Mouse (Mus musculus): ENCODE measurements around the gene Prlh.

The Prlh gene

DNA sequence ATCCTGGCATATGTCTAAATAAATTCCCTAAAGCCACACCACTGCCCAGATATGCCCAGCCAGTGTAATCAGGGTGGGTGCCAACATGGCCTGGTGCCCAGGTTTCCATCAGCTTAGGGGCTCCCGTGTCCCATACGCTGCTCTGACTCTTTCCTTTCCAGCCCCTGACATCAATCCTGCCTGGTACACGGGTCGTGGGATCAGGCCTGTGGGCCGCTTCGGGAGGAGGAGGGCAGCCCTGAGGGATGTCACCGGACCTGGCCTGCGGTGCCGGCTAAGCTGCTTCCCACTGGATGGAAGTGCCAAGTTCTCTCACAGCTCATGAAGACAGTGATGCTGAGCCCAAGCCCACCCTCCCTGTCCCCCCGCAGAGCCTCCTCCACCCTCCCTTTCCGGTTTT is 780 bp downstream of the Prlh start:
- DNase-seq (ENCODE audit: low read depth) = no peak

DNA sequence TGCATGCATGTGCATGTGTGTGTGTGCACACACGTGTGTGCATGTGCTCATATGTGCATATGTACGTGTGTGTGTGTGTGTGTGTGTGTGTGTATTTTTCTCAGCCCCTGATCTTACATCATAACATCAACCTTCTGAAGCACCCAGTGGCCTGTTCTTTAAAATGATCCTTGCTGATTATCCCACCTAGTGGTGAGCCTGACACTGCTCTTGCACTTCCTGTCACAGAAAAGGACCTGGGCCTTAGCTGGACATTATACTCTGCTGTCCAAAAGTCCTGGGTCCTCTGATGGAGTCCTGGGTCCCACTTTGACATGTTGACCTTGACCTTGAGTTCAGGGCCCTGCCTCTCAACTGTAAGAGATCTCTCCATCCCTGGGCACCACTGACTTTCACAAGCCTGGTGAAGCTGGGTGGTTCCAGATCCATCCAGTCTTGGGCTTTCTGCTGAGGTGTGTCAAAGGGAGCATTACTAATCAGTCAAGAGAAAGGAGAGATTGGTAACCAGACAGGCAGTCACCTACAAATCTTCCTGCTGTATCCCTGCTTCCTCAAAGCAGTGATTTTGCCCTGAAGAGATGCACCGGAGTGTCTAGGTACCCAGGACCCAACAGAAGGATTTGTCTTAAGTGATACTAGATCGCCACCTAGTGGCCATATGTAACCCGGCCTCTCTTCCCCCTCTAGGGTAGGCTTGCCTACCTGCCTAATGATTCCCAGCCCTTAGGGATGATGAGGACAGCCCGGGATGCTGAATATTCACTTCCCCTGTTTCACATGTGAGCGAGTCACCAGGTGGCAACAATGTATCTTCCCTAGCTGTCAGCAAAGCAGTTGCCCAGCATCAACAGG is 3.6 kb downstream of the Prlh start:
- DNase-seq (ENCODE audit: low read depth) = peak; percentile 73

DNA sequence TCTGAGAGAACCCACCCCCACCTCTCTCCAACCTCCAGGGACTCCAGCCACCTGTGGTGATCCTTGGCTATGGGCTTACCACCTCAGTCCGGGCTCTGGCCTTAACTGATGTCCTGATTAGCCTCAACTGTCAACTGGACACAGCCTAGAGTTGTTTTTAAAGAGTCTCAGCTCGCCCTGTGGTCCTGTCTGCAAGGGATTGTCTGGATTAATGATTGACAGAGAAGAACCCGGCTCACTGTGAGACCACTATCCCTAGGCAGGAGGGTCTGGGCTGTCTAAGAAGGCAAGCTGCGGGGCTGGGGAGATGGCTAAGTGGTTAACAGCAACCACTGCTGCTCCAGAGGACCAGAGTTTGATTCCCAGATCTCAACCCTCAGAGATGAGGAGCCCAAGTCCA is 9.6 kb downstream of the Prlh start:
- DNase-seq (ENCODE audit: low read depth) = no peak

DNA sequence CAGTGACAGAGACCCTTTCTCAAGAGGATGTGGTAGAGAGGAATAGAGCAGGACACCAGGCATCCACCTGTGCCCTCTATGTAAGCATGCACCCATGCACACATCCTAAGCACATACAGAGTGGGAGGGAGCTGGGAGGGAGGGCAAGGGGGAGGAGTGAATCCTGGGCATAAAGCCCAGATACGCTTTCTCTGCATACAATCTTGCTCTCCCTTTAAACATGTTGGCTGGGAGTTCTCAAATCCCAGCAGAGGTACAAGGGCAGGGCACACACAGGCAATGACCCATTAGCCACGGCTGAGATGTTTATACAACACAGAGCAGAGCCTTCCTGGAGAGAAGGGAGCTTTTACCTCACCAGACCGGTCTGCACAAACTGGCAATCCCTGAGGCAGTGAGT is 10.1 kb downstream of the Prlh start:
- no peak for DNase-seq (ENCODE audit: low read depth)

DNA sequence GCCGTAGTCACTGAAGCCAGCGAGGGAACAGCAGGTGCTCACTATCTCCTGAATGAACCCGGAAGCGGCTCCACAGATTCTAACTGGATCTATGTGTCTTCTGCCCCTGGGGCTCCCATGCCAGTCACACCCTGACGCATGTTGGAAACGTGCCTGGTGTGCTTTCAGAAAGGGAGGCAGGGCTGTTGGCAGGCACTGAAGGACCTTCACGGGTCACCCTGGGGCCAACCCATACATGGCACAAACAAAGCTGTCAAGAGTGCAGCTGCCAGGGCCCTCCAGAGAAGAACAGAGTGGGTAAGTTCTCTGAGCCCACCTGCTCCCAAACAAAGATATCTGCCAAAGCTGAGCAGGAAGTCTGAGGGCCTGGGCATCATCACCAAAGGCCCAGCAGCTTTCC is 14.7 kb downstream of the Prlh start:
- no peak for DNase-seq (ENCODE audit: low read depth)

DNA sequence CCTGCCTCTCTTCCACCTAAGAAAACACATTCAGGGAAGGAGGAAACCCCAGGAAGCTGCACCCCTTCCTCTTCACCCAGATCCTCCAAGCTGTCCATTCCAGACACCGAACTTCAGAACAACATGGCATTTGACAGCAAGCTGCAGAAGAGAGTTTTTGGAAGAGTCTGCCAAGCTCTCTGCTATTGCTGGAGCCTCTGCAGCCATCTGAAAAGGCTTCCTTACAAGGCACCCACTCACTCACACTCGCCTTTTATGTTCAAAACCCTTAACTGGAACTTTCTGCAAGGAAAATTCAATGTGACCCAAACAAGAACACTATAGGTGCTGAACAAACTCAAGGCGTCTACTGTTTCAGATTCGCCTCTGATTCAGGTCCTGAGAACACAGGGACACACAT is 15.7 kb downstream of the Prlh start:
- no peak for DNase-seq (ENCODE audit: low read depth)

DNA sequence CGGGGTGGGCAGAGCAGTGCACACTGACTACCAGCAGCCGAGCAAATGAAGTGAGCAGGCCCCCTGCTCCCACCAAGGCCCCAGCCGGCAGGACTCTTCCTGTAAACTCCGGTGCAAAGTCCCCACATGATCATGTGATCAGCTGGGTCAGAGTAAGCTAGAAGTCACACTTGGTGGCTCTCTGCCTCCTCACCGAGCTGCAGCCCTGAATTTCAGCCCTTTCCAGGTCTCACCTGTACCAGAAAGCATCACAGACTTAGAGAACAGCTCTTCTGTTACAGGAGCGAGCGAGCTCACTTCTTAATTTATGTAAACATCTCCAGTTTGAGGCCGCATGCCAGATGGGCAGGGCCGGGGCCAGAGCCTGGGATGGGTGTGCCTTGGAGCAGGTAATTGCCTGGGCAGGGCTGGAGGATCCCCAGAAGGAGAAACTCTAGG is 16.5 kb downstream of the Prlh start, which contains the start of gene Rab17:
Gene Rab17 (minus strand): TSS at position 315 of the 438 bp plus-strand sequence.
- DNase-seq (ENCODE audit: low read depth) = peak; percentile 48

DNA sequence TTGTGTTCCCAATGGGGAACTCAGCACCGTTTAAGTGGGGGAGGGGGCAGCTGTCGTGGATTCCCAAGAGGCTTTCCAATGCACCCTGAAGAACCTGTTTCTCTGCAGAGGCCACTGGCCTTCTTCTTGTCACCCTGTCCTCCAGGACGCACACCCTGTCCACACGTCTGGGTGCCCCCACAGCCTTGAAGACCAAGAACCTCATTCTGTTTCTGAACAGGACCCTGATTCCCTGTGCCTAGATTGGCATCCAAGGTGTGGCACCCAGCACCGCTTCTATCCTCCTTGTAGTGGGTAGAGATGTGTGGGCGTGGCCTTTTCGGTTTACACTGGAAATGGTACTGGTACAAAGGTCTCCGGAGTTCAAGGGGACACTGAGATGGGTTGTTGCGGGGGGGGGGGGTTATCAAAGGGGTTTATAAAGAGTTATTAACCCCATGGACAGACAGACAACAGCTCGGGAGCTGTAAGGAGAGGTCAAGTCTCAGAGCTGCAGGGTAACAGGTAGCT is 17.0 kb downstream of the Prlh start:
- no peak for DNase-seq (ENCODE audit: low read depth)

DNA sequence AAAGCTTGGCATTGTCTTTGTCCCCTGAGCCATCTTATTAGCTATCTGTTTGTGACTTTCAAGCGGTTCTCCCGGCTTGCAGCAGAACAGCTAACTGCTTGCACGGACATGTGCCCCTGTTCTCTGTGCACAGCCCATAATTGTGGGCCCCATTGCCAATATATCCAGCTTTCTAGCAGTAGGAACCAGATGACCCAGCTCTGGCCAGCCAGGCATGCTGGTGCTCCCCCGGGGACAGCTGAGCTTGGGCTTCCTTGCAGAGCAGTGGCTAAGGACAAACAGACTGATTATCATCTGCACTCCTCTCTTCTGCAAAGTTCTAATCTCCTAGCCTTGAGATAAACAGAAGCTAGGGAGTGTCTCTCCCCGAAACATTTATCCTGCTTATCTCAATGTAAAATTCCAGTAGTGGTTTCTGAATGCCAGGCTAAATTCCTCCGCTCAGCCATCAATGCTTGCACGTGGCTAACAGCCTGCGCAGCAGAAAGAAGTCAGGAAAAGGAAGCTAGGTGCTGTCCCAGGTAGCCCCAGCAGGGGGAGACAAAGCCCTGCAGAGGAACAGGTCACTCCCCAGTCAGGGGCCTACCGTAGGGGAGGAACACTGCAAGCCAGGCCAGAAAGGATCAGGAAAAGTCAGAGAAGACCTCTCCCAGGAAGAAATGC is 20.1 kb downstream of the Prlh start:
- peak; percentile 88 for DNase-seq (ENCODE audit: low read depth)

DNA sequence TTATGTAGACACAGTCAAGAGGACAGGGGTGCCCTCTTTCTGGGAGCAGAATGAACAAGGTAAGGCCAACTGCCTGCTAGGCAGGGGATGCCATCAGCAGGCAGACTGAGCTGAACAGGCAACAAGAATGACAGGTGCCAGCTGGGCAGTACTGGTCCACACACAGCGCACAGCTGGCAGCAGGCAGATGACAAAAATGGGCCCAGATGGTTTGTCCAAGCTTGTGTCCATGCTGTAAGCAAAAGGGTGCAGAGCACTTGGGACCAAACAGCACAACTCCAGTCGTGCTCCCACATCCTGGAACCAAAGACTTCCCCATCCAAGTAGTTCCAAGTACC is 20.6 kb downstream of the Prlh start:
- no peak for DNase-seq (ENCODE audit: low read depth)

DNA sequence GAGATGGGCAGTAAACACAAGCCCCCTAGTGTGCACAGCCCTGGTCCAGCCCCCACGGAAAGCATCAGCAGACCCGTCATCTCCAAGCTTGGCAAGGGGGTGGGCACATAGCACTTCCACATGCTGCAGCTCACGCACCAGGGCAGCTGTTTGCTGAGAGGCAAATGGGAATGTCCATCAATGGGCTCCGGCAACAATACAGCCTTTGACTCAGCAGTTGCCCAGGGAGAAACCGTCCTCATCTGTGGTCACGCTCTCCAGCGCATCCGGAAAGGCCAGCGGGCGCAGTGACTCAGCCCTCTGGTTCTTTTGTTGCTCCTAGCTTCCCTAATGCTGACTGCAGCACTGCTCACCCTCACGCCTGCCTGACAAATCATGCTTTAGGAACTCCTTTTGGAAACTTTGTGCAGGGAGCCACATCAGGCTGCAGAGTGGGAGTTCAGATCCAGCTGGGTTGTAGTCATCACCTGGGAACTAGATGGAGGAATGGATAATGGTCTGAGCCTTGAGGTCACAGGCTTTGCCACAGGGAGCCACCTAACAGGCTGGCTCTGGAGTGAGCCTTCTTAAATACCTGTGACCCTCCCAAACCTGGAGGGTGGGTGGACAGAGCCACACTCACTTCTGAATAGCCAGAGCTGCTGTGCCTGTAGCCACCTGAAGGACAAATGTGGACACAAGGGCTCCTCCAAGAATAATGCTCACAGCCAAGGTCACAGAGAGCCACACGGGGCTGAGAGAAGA is 22.2 kb downstream of the Prlh start:
- peak; percentile 94 for DNase-seq (ENCODE audit: low read depth)

DNA sequence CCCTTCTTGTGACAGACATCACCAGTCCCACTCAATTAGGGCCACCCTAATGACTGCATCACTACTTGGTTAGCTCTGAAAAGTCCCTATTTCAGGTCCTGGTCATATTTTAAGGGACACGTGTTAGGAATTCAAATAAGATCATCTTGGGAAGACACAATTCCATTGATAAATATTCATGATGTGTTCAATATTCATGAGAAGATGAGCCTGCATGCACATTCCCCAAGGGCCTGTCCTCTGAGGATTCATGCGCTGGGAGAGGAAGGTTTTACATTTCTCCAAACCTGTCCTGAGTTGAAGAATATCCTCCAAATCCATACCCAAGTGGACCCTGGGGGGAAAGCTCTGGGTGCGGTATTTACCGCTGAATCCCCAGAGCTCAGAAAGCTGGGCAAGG is 23.1 kb downstream of the Prlh start:
- DNase-seq (ENCODE audit: low read depth) = no peak

DNA sequence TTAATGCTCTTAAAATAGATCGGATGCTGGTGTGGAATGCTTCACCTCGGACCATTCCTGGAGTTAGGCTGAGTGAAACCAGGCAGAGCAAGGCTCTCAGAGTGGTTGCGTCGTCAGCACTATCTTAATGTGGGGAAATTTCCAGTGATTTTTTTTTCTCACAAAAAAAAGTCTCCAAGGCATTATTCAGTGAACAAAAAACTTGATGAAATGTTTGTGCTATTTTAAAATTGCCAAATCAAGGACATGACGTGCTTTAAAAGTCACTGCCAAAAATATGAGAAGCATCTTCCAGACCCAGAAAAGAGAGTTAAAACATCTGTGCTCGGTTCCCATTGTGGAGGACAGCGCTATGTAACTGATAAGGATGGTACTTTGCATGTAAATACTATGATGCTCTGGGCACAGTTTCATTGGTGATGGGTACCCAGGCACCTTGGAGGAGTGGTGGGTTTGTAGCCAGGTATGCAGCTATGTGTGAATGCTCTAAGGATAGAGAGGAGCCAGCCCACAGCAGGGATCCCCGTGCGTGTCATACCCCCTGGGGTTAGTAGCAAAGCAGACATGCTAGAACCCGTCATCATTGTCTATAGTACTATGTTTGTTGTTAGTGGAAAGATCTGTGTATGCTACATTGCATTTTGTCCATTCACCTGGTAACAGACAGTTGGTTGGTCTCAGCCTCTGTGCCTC is 27.9 kb downstream of the Prlh start:
- DNase-seq (ENCODE audit: low read depth) = no peak

DNA sequence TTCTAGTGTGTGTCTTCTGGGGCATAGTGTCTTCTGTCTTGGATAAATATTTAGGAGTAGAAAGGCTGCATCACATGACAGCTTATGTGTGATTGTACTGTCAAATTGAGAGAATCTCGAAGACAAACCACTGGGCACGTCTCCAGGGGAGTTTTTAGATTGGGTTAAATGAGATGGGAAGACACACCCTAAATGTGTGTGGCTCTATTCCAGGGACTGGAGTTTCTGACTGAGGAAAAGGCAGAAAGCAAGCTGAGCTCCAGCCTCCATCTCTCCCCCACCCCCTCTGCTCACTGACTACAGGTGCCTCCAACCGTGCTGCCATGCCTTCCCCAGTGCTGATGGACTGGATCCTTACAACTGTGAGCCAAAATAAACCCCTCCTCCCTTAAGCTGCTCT is 28.4 kb downstream of the Prlh start:
- DNase-seq (ENCODE audit: low read depth) = no peak

DNA sequence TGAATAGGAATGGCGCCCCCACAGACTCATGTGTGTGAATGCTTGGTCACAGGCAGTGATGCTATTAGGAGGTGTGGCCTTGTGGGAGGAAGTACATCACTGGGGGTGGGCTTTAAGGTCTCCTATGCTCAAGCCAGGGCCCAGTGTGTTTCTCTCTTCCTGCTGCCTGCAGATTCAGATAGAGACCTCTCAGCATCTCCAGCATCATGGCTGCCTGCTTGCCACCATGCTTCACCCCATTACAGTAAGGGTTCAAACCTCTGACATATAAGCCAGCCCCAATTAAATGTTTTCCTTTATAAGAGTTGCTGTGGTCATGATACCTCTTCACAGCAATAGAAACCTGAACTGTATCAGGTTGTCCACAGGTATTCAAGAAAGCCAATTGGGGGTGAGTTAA is 43.0 kb downstream of the Prlh start:
- DNase-seq (ENCODE audit: low read depth) = no peak

DNA sequence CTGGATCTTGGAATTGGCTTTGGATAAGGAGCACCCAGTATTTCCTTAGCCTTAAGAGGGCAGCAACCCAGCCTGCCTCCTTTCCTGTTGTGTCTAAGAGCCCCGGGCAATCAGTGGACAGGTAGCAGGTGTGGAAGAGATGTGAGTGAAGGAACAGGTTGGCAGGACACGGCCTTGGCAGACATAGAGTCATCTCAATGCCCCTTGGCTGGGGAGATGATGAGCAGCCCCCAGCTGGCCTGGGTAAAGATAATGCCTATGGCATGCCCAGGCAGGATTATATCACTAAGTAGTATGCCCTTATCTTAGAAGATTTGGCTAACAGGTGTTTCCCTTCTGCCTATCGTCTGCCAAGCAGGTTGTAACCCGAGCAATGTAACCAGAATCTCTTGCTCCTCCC is 44.2 kb downstream of the Prlh start:
- DNase-seq (ENCODE audit: low read depth) = peak; percentile 65

DNA sequence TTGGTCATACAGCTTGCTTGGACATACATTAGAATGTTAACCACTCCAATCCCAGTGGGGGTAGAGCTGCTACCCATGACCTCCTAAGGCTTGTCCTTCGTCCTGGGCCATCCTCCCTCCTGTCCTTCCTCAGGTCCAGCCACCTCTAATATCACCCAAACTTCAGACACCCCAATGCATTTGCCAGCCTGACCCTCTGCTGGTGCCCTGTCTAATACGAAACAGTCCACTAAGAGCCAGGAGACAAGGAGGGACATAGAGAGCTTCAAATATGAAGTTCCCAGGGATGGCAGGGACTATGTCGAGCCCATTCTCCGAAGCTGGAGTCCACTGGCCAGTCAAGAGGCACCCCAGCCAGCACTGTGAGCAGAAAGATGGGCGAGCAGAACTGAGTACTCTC is 44.7 kb downstream of the Prlh start:
- DNase-seq (ENCODE audit: low read depth) = no peak

DNA sequence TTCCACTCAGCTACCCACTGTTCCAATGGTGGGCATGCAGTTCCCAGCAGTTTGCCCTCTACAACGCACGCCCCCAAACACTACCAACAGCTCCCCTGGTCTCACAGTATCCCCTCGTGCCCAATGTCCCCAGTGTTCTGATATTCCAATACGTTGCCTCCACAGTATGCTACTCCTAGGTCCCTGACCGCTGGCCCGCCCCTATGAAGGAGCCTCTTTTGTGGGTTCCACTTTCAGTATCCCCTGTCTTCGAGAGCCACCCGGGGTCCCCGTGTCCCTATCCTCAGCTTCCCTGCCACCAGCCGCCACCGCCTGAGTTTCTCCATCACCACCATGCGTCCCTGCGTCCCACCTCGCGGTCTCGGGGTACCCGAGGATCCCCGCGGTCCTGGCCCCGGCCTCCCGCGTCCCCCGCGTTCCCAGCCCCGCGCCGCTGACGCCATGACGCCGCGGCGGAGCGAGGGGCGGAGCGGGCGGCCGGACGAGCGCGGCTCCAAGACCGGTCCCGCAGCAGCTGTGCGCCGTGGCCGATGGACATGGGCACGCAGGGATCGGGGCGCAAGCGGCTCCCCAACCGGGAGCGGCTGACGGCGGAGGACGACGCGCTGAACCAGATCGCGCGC is 45.5 kb downstream of the Prlh start, which contains the start of gene Lrrfip1:
Gene Lrrfip1 (plus strand): TSS at position 470 of the 623 bp plus-strand sequence.
- peak; percentile 45 for DNase-seq (ENCODE audit: low read depth)

DNA sequence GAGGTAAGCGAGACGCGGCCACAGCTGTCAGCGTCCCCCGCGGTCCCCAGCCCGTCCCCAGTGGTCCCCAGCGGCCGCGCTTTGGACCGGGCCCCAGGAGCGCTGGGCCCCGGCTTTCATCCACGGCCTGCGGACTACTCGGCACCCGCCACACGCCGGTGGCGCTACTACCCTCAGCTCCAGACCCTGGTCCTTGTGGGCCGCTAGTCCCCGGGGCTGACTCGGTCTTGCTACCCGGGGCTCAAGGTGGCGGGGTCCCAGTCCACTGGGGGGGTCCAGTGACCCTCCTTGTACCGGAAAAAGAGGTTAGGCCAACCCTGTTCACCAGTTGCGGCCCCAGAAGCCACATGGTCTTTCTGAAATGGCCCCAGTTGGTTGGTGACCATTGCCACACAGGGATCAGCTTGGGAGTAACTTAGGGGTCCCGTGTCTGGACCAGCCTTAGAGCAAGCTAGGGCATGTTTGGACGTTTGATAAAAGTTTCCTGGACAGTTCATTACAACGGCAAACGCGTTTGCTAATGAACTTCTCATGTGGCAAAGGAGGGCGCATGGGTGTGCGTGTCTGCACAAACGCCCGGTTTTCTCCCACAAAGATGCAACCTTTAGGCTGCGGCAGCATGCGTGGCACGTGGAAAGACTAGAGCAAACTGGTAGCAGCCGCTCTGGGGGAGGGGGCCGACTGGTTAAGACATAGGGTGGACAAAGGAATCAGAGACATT is 46.1 kb downstream of the Prlh start:
- DNase-seq (ENCODE audit: low read depth) = peak; percentile 45

DNA sequence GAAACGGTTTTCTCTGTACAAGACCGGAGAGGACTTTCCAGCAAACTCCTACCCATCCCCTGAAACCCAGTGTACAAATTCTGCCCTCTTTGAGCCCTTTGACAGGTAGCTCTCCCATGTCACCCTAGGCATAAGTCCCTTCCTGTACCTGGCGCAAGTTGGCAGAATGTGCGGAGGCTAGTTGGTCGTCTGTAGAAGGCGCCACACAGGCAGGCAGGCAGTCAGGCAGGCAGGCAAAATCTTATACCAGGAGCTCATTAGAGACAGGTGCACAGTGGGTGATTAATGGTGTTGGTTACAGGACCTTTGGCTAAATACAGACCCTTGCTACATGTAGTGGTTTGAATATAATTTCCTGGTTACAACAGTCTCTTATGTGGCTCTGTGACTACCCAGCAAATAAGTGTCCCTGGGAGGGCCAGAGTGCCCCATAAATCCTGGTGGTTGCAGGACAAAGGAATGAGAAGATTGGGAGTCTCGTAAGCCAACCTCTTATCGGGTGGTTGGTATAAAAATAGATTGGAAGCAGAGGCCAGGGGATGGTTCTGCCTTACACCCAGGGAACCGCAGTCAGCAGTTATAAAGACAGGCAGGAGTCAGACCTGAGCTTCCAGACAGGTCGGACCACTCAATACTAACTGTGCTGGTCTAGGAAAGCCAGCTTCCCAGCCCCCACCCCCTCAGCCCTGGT is 47.1 kb downstream of the Prlh start:
- DNase-seq (ENCODE audit: low read depth) = peak; percentile 41
